Mouse (Mus musculus) embryo, embryonic 9.5 days (tissue): ENCODE measurements at regions not wholly inside any gene's neighbourhood (a gene's known extent, or its start where the extent isn't known, plus 50 kb on each side); places are given as distances from the start of the nearest gene placed in this dataset.

Experiments
- DNase-seq: peaks from one replicate; pipeline ENCODE4 v3.0.0-alpha.2; 2017; ENCODE audit errors: extremely low spot score

- DNase-seq: no peak
These were observed 134.4 kb upstream of the Klhl13 start for GRCm38 (mm10) chrX:23499320-23499719.

- DNase-seq: no peak
These were observed 130.3 kb upstream of the Klhl13 start for GRCm38 (mm10) chrX:23495199-23495598.

DNA sequence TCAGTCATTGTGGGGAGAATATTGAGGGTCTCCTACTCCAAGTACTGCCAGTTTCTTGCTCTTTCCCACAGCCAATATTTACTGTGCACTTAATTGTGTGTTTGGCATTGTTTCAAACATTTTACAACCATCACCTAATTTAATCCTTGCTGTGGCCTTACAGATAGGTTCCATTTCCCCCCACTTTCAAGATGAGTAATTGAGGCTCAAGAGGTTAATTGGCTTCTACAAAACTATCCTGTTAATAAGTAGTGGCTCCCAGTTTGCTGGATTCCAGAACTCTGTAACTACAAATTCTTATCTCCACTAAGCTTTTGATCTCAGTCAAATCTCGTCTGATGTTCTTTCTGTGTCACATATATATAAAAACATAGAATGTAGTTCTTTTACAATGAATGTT lies 112.0 kb upstream of the Klhl13 start:
- no peak for DNase-seq

GRCm38 (mm10) chrX:23466031-23466430 lies 101.1 kb upstream of the Klhl13 start:
- DNase-seq: peak; percentile 17

- no peak for DNase-seq
These were observed 88.7 kb upstream of the Klhl13 start for GRCm38 (mm10) chrX:23453616-23454015.

DNA sequence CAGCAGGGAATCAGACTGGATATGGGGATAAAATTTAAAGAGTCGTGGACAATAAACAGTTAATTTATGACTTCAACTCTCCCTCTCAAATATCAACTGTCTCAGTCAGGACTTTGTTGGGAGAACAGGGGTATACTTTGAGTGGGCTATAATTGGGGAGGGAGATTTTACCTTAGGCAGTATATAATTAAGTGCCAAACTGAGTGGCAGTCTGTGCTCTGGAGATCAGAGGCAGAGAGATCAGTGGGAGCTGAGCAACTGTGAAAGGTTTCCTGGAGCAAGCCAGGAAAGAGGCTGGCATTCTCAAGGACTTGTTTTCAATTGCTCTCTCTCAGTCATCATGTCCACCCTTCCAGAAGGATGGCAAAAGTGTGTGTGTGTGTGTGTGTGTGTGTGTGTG lies 57.9 kb upstream of the Klhl13 start:
- DNase-seq: no peak

DNA sequence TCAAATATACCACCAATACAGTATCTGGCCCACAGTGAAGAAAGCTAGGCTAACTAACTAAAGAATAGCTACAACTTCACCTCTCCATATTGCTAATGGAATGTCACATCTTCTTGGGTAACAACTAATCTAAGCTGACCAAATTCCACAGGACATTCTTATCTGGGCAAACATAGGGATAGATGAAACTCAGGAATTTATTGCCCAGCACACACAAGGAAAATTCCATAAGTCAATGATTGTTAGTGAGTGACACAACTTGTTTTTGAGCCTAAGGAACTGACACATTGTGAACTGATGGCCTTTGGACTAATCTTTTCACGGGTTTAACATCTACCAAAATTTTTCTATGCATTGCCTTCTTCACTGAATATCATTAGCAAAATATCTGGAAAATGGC lies 52.6 kb upstream of the Klhl13 start:
- DNase-seq: no peak
